Mouse (Mus musculus): ENCODE results near the gene Spem2. TPM values are rescaled to one million over a fixed set of nuclear protein-coding genes. Genes with fewer than 3 reads are reported as not detected.

Gene Spem2
- polyA plus RNA-seq, 2 experiments: not detected

- ATAC-seq (ENCODE audit: insufficient read depth) (no peak), DNase-seq (ENCODE audit: low read depth in 3 of 3, low spot score in 3 of 3) (no peak)
- no peaks in the 10 kb centered on the region for H3K4me1 ChIP-seq (replicated peaks; ENCODE audit: control insufficient read depth in 2 of 2, insufficient read depth in 2 of 2, low read length in 1 of 2)
- no peak overlapping the region for H3K4me3 ChIP-seq (ENCODE audit: insufficient read depth in 1 of 2, low read depth in 2 of 2, low read length in 2 of 2)
- no peak overlapping the region for H3K27ac ChIP-seq
- no peak overlapping the region for H3K9ac ChIP-seq (replicated peaks)
- H3K36me3 ChIP-seq (replicated peaks; ENCODE audit: control insufficient read depth, insufficient read depth, low read depth): no peaks in the 10 kb centered on the region
- H3K9me3 ChIP-seq (ENCODE audit: control insufficient read depth, low read length): no peaks in the 10 kb centered on the region
- peaks cover 8% of the 10 kb centered on the region for H3K27me3 ChIP-seq (ENCODE audit: control insufficient read depth, insufficient read depth, low read length)
- 73% methylated on average over 20 of the region's 20 CpGs for WGBS (ENCODE audit: insufficient replicate concordance)
- H3K4me2 ChIP-seq (ENCODE audit: low read depth): no peak overlapping the region
- no peak for TF ChIP-seq CTCF (IDR thresholded peaks at IDR 0.05; ENCODE audit: low read depth)
- no peak for TF ChIP-seq EP300 (IDR thresholded peaks at IDR 0.05; ENCODE audit: low read depth)
Measured at GRCm38 (mm10) chr11:69776488-69776887, 41.8 kb downstream of the Spem2 start.

GRCm38 (mm10) chr11:69775716-69776115, 42.5 kb downstream of the Spem2 start:
- no peaks in the 10 kb centered on the region for H3K4me1 ChIP-seq (replicated peaks; ENCODE audit: control insufficient read depth in 2 of 2, insufficient read depth in 2 of 2, low read length in 1 of 2)
- no peaks in the 10 kb centered on the region for H3K9me3 ChIP-seq (ENCODE audit: control insufficient read depth, low read length)
- no peak overlapping the region for H3K4me2 ChIP-seq (ENCODE audit: low read depth)
- no peak overlapping the region for H3K9ac ChIP-seq (replicated peaks)
- no peak for TF ChIP-seq CTCF (IDR thresholded peaks at IDR 0.05; ENCODE audit: low read depth)
- no peak for TF ChIP-seq EP300 (IDR thresholded peaks at IDR 0.05; ENCODE audit: low read depth)
- no peaks in the 10 kb centered on the region for H3K36me3 ChIP-seq (replicated peaks; ENCODE audit: control insufficient read depth, insufficient read depth, low read depth)
- H3K27me3 ChIP-seq (ENCODE audit: control insufficient read depth, insufficient read depth, low read length): peaks cover 7% of the 10 kb centered on the region
- DNase-seq (ENCODE audit: low read depth in 3 of 3, low spot score in 3 of 3) (no peak), ATAC-seq (ENCODE audit: insufficient read depth) (no peak)
- WGBS (ENCODE audit: insufficient replicate concordance): 62% methylated on average over 10 of the region's 10 CpGs
- no peak overlapping the region for H3K27ac ChIP-seq
- H3K4me3 ChIP-seq (ENCODE audit: insufficient read depth in 1 of 2, low read depth in 2 of 2, low read length in 2 of 2): no peak overlapping the region

GRCm38 (mm10) chr11:69774961-69775360, 43.3 kb downstream of the Spem2 start:
- ATAC-seq (ENCODE audit: insufficient read depth): no peak

DNA sequence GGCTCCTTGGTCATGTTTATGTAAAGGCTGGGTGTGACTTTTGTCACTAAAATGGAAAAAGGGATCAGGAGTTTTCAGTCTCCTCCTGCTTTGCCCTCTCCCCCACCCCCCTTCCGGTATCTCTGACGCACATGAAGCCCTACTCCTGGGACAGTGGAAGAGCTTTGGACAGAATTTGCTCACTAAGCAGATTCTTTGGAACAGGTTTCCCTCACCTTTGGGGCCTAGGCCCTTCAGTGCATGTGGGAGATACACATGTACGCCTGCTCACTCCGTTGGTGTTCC, 50.7 kb downstream of the Spem2 start:
- Histone ChIP-seq H3K4me3 (ENCODE audit: insufficient read depth in 1 of 2, low read depth in 2 of 2, low read length in 2 of 2) (no peak overlapping the region), H3K27me3 (ENCODE audit: control insufficient read depth, insufficient read depth, low read length) (no peaks in the 10 kb centered on the region), H3K4me1 (replicated peaks; ENCODE audit: control insufficient read depth in 2 of 2, insufficient read depth in 2 of 2, low read length in 1 of 2) (peaks cover 2 to 13% of the 10 kb centered on the region in 2 experiments), H3K9me3 (ENCODE audit: control insufficient read depth, low read length) (no peaks in the 10 kb centered on the region), H3K27ac (no peak overlapping the region), H3K9ac (replicated peaks) (no peak overlapping the region), H3K36me3 (replicated peaks; ENCODE audit: control insufficient read depth, insufficient read depth, low read depth) (no peaks in the 10 kb centered on the region), H3K4me2 (ENCODE audit: low read depth) (0 out of 2 replicates have a peak overlapping the region, but pooled peaks have one; percentile 94)
- no peak for DNase-seq (ENCODE audit: low read depth in 3 of 3, low spot score in 3 of 3)
- WGBS (ENCODE audit: insufficient replicate concordance): 66% methylated on average over 4 of the region's 4 CpGs
- no peak for ATAC-seq (ENCODE audit: insufficient read depth)
- no peak for TF ChIP-seq EP300 (IDR thresholded peaks at IDR 0.05; ENCODE audit: low read depth)
- TF ChIP-seq CTCF (IDR thresholded peaks at IDR 0.05; ENCODE audit: low read depth): no peak

More at GRCm38 (mm10) chr11:69774961-69775360, 43.3 kb downstream of the Spem2 start:
- H3K9me3 ChIP-seq (ENCODE audit: control insufficient read depth, low read length): no peaks in the 10 kb centered on the region
- 33% methylated on average over 5 of the region's 5 CpGs for WGBS (ENCODE audit: insufficient replicate concordance)
- H3K4me3 ChIP-seq (ENCODE audit: insufficient read depth in 1 of 2, low read depth in 2 of 2, low read length in 2 of 2): no peak overlapping the region
- no peak overlapping the region for H3K9ac ChIP-seq (replicated peaks)
- H3K27ac ChIP-seq: no peak overlapping the region
- no peak overlapping the region for H3K4me2 ChIP-seq (ENCODE audit: low read depth)
- TF ChIP-seq CTCF (IDR thresholded peaks at IDR 0.05; ENCODE audit: low read depth) (no peak), EP300 (IDR thresholded peaks at IDR 0.05; ENCODE audit: low read depth) (no peak)
- DNase-seq (ENCODE audit: low read depth in 3 of 3, low spot score in 3 of 3): no peak
- peaks cover 4% of the 10 kb centered on the region; the same call in 1 of the 2 replicates for H3K27me3 ChIP-seq (ENCODE audit: control insufficient read depth, insufficient read depth, low read length)
- no peaks in the 10 kb centered on the region for H3K36me3 ChIP-seq (replicated peaks; ENCODE audit: control insufficient read depth, insufficient read depth, low read depth)
- H3K4me1 ChIP-seq (replicated peaks; ENCODE audit: control insufficient read depth in 2 of 2, insufficient read depth in 2 of 2, low read length in 1 of 2): no peaks in the 10 kb centered on the region

GRCm38 (mm10) chr11:69766872-69767624, 51.2 kb downstream of the Spem2 start:
- H3K27ac ChIP-seq: no peak overlapping the region
- peak overlapping the region; percentile 68 to 75 for H3K4me3 ChIP-seq (ENCODE audit: insufficient read depth in 1 of 2, low read depth in 2 of 2, low read length in 2 of 2)
- no peak for ATAC-seq (ENCODE audit: insufficient read depth)
- peaks cover 2 to 13% of the 10 kb centered on the region in 2 experiments for H3K4me1 ChIP-seq (replicated peaks; ENCODE audit: control insufficient read depth in 2 of 2, insufficient read depth in 2 of 2, low read length in 1 of 2)
- H3K27me3 ChIP-seq (ENCODE audit: control insufficient read depth, insufficient read depth, low read length): no peaks in the 10 kb centered on the region
- no peaks in the 10 kb centered on the region for H3K36me3 ChIP-seq (replicated peaks; ENCODE audit: control insufficient read depth, insufficient read depth, low read depth)
- no peaks in the 10 kb centered on the region for H3K9me3 ChIP-seq (ENCODE audit: control insufficient read depth, low read length)
- peak overlapping the region; percentile 94 for H3K4me2 ChIP-seq (ENCODE audit: low read depth)
- DNase-seq (ENCODE audit: low read depth in 3 of 3, low spot score in 3 of 3): no peak
- H3K9ac ChIP-seq (replicated peaks): no peak overlapping the region
- TF ChIP-seq CTCF (IDR thresholded peaks at IDR 0.05; ENCODE audit: low read depth) (no peak), EP300 (IDR thresholded peaks at IDR 0.05; ENCODE audit: low read depth) (no peak)
- WGBS (ENCODE audit: insufficient replicate concordance): 69% methylated on average over 13 of the region's 13 CpGs

Other genes with a start within 250 kb of the Spem2 start
Only the 30 nearest of the 44 such genes appear.
- 40.4 and 60.1 TPM in 2 replicates for gene Mpdu1, start 155.8 kb downstream of the Spem2 start, polyA plus RNA-seq (2012; rRNA removed)
- gene Mpdu1, start 155.8 kb downstream of the Spem2 start, polyA plus RNA-seq (2014; fragmentation: Nextera tagmentation; extraction: Ambion mirVana): 13.8 and 16.0 TPM in 2 replicates
- 9.4 and 12.3 TPM in 2 replicates for gene Cd68, start 152.3 kb downstream of the Spem2 start, polyA plus RNA-seq (2012; rRNA removed)
- 17.7 and 18.9 TPM in 2 replicates for gene Cd68, start 152.3 kb downstream of the Spem2 start, polyA plus RNA-seq (2014; fragmentation: Nextera tagmentation; extraction: Ambion mirVana)
- 312 and 420 TPM in 2 replicates for gene Eif4a1, start 146.0 kb downstream of the Spem2 start, polyA plus RNA-seq (2012; rRNA removed)
- gene Eif4a1, start 146.0 kb downstream of the Spem2 start, polyA plus RNA-seq (2014; fragmentation: Nextera tagmentation; extraction: Ambion mirVana): 316 TPM in 2 replicates
- 37.0 and 45.8 TPM in 2 replicates for gene Senp3, start 136.4 kb downstream of the Spem2 start, polyA plus RNA-seq (2012; rRNA removed)
- gene Senp3, start 136.4 kb downstream of the Spem2 start, polyA plus RNA-seq (2014; fragmentation: Nextera tagmentation; extraction: Ambion mirVana): 21.0 and 24.5 TPM in 2 replicates
- 0.21 and 0.26 TPM in 2 replicates for gene Tnfsf13, start 132.7 kb downstream of the Spem2 start, polyA plus RNA-seq (2012; rRNA removed)
- gene Tnfsf13, start 132.7 kb downstream of the Spem2 start, polyA plus RNA-seq (2014; fragmentation: Nextera tagmentation; extraction: Ambion mirVana): 0.20 TPM in 1 of 2 replicates, not detected in the other
- gene Tnfsf12, start 122.6 kb downstream of the Spem2 start, polyA plus RNA-seq (2012; rRNA removed): 3.7 and 4.3 TPM in 2 replicates
- gene Tnfsf12, start 122.6 kb downstream of the Spem2 start, polyA plus RNA-seq (2014; fragmentation: Nextera tagmentation; extraction: Ambion mirVana): 2.6 and 3.1 TPM in 2 replicates
- gene Tnfsfm13, start 122.4 kb downstream of the Spem2 start, polyA plus RNA-seq (2012; rRNA removed): 0.53 and 0.80 TPM in 2 replicates
- gene Tnfsfm13, start 122.4 kb downstream of the Spem2 start, polyA plus RNA-seq (2014; fragmentation: Nextera tagmentation; extraction: Ambion mirVana): 0.70 and 1.7 TPM in 2 replicates
- 14.3 and 16.0 TPM in 2 replicates for gene Polr2a, start 59.8 kb downstream of the Spem2 start, polyA plus RNA-seq (2012; rRNA removed)
- gene Polr2a, start 59.8 kb downstream of the Spem2 start, polyA plus RNA-seq (2014; fragmentation: Nextera tagmentation; extraction: Ambion mirVana): 19.5 and 22.4 TPM in 2 replicates
- gene Slc35g3, start 56.5 kb downstream of the Spem2 start, polyA plus RNA-seq (2012; rRNA removed): not detected in 2 replicates
- not detected in 2 replicates for gene Slc35g3, start 56.5 kb downstream of the Spem2 start, polyA plus RNA-seq (2014; fragmentation: Nextera tagmentation; extraction: Ambion mirVana)
- 1.4 and 1.5 TPM in 2 replicates for gene Zbtb4, start 52.6 kb downstream of the Spem2 start, polyA plus RNA-seq (2012; rRNA removed)
- gene Zbtb4, start 52.6 kb downstream of the Spem2 start, polyA plus RNA-seq (2014; fragmentation: Nextera tagmentation; extraction: Ambion mirVana): 0.45 and 0.58 TPM in 2 replicates
- gene Chrnb1, start 22.5 kb downstream of the Spem2 start, polyA plus RNA-seq (2012; rRNA removed): 0.44 and 0.58 TPM in 2 replicates
- gene Chrnb1, start 22.5 kb downstream of the Spem2 start, polyA plus RNA-seq (2014; fragmentation: Nextera tagmentation; extraction: Ambion mirVana): 0.32 and 0.33 TPM in 2 replicates
- 0.41 and 0.42 TPM in 2 replicates for gene Fgf11, start 16.6 kb downstream of the Spem2 start, polyA plus RNA-seq (2012; rRNA removed)
- gene Fgf11, start 16.6 kb downstream of the Spem2 start, polyA plus RNA-seq (2014; fragmentation: Nextera tagmentation; extraction: Ambion mirVana): 0.06 and 0.13 TPM in 2 replicates
- 0.25 TPM in 2 replicates for gene Tmem102, start 12.8 kb downstream of the Spem2 start, polyA plus RNA-seq (2012; rRNA removed)
- gene Tmem102, start 12.8 kb downstream of the Spem2 start, polyA plus RNA-seq (2014; fragmentation: Nextera tagmentation; extraction: Ambion mirVana): 0.57 and 0.80 TPM in 2 replicates
- gene Gm39566, start 3.2 kb downstream of the Spem2 start, polyA plus RNA-seq (2012; rRNA removed): not detected in 2 replicates
- gene Gm39566, start 3.2 kb downstream of the Spem2 start, polyA plus RNA-seq (2014; fragmentation: Nextera tagmentation; extraction: Ambion mirVana): not detected in 2 replicates
- gene Spem1, start 3.7 kb upstream of the Spem2 start, polyA plus RNA-seq (2012; rRNA removed): not detected in 2 replicates
- gene Spem1, start 3.7 kb upstream of the Spem2 start, polyA plus RNA-seq (2014; fragmentation: Nextera tagmentation; extraction: Ambion mirVana): not detected in 2 replicates
- gene Nlgn2, start 19.3 kb upstream of the Spem2 start, polyA plus RNA-seq (2012; rRNA removed): 2.0 and 2.2 TPM in 2 replicates
- gene Nlgn2, start 19.3 kb upstream of the Spem2 start, polyA plus RNA-seq (2014; fragmentation: Nextera tagmentation; extraction: Ambion mirVana): 0.48 and 0.76 TPM in 2 replicates
- gene Tmem256, start 20.0 kb upstream of the Spem2 start, polyA plus RNA-seq (2012; rRNA removed): 143 and 197 TPM in 2 replicates
- gene Tmem256, start 20.0 kb upstream of the Spem2 start, polyA plus RNA-seq (2014; fragmentation: Nextera tagmentation; extraction: Ambion mirVana): 384 and 393 TPM in 2 replicates
- gene Plscr3, start 27.9 kb upstream of the Spem2 start, polyA plus RNA-seq (2012; rRNA removed): 18.0 and 20.0 TPM in 2 replicates
- 22.8 and 25.0 TPM in 2 replicates for gene Plscr3, start 27.9 kb upstream of the Spem2 start, polyA plus RNA-seq (2014; fragmentation: Nextera tagmentation; extraction: Ambion mirVana)
- 1.2 TPM in 2 replicates for gene Tnk1, start 40.3 kb upstream of the Spem2 start, polyA plus RNA-seq (2012; rRNA removed)
- gene Tnk1, start 40.3 kb upstream of the Spem2 start, polyA plus RNA-seq (2014; fragmentation: Nextera tagmentation; extraction: Ambion mirVana): 0.43 and 0.80 TPM in 2 replicates
- not detected in 2 replicates for gene Tmem95, start 59.6 kb upstream of the Spem2 start, polyA plus RNA-seq (2012; rRNA removed)
- gene Tmem95, start 59.6 kb upstream of the Spem2 start, polyA plus RNA-seq (2014; fragmentation: Nextera tagmentation; extraction: Ambion mirVana): not detected in 2 replicates
- 0.93 TPM in 2 replicates for gene Kctd11, start 62.9 kb upstream of the Spem2 start, polyA plus RNA-seq (2012; rRNA removed)
- 0.53 and 1.00 TPM in 2 replicates for gene Kctd11, start 62.9 kb upstream of the Spem2 start, polyA plus RNA-seq (2014; fragmentation: Nextera tagmentation; extraction: Ambion mirVana)
- 2.7 and 2.8 TPM in 2 replicates for gene Acap1, start 77.1 kb upstream of the Spem2 start, polyA plus RNA-seq (2012; rRNA removed)
- 2.9 and 3.3 TPM in 2 replicates for gene Acap1, start 77.1 kb upstream of the Spem2 start, polyA plus RNA-seq (2014; fragmentation: Nextera tagmentation; extraction: Ambion mirVana)
- 0.40 and 0.48 TPM in 2 replicates for gene 2810408A11Rik, start 82.5 kb upstream of the Spem2 start, polyA plus RNA-seq (2012; rRNA removed)
- 0.93 and 1.7 TPM in 2 replicates for gene 2810408A11Rik, start 82.5 kb upstream of the Spem2 start, polyA plus RNA-seq (2014; fragmentation: Nextera tagmentation; extraction: Ambion mirVana)
- gene Neurl4, start 82.6 kb upstream of the Spem2 start, polyA plus RNA-seq (2012; rRNA removed): 13.1 and 20.5 TPM in 2 replicates
- 2.5 and 3.4 TPM in 2 replicates for gene Neurl4, start 82.6 kb upstream of the Spem2 start, polyA plus RNA-seq (2014; fragmentation: Nextera tagmentation; extraction: Ambion mirVana)
- gene Gps2, start 95.4 kb upstream of the Spem2 start, polyA plus RNA-seq (2012; rRNA removed): 79.5 and 93.1 TPM in 2 replicates
- gene Gps2, start 95.4 kb upstream of the Spem2 start, polyA plus RNA-seq (2014; fragmentation: Nextera tagmentation; extraction: Ambion mirVana): 82.7 and 91.2 TPM in 2 replicates
- gene Eif5a, start 103.5 kb upstream of the Spem2 start, polyA plus RNA-seq (2012; rRNA removed): 652 and 846 TPM in 2 replicates
- gene Eif5a, start 103.5 kb upstream of the Spem2 start, polyA plus RNA-seq (2014; fragmentation: Nextera tagmentation; extraction: Ambion mirVana): 1,316 and 1,415 TPM in 2 replicates
- gene Ybx2, start 117.3 kb upstream of the Spem2 start, polyA plus RNA-seq (2012; rRNA removed): 0.57 and 0.58 TPM in 2 replicates
- gene Ybx2, start 117.3 kb upstream of the Spem2 start, polyA plus RNA-seq (2014; fragmentation: Nextera tagmentation; extraction: Ambion mirVana): 0.23 TPM in 1 of 2 replicates, not detected in the other
- 17.0 and 17.4 TPM in 2 replicates for gene Slc2a4, start 129.7 kb upstream of the Spem2 start, polyA plus RNA-seq (2012; rRNA removed)
- 12.6 and 14.0 TPM in 2 replicates for gene Slc2a4, start 129.7 kb upstream of the Spem2 start, polyA plus RNA-seq (2014; fragmentation: Nextera tagmentation; extraction: Ambion mirVana)
- gene Cldn7, start 146.3 kb upstream of the Spem2 start, polyA plus RNA-seq (2012; rRNA removed): 2.0 and 4.0 TPM in 2 replicates
- gene Cldn7, start 146.3 kb upstream of the Spem2 start, polyA plus RNA-seq (2014; fragmentation: Nextera tagmentation; extraction: Ambion mirVana): 2.2 TPM in 2 replicates
- gene Ctdnep1, start 162.7 kb upstream of the Spem2 start, polyA plus RNA-seq (2012; rRNA removed): 23.6 and 32.3 TPM in 2 replicates
- gene Ctdnep1, start 162.7 kb upstream of the Spem2 start, polyA plus RNA-seq (2014; fragmentation: Nextera tagmentation; extraction: Ambion mirVana): 9.7 and 10.7 TPM in 2 replicates